Mouse (Mus musculus) activated CD4-positive, CD25-positive, alpha-beta regulatory T cell, adult 4 months (primary cell): ENCODE data around the gene Prkd2. TPM values are rescaled to one million over a fixed set of nuclear protein-coding genes. Genes with fewer than 3 reads are reported as not detected.

ENCODE experiments used
- ATAC-seq: one replicate; pipeline ENCODE4 v1.8.0; 2017
- polyA plus RNA-seq, 2 experiments: library from polyadenylated mRNA; unstranded; fragments of 100-300 nt; shearing (Covaris generic); gene quantifications; one replicate each; pipeline ENCODE4 v1.2.1; 2017

Gene Prkd2
- polyA plus RNA-seq = 10 to 100 TPM; 45.7 to 47.6 TPM

- peak; percentile 33 for ATAC-seq
Observed at GRCm38 (mm10) chr7:16842645-16843063, at the start of gene Prkd2. Prkd2 (plus strand) TSS chr7:16842902.

GRCm38 (mm10) chr7:16793010-16793725 is 49.5 kb upstream of the Prkd2 start:
- no peak for ATAC-seq

GRCm38 (mm10) chr7:16794886-16795285 is 47.8 kb upstream of the Prkd2 start:
- ATAC-seq = no peak

- peak; percentile 59 for ATAC-seq
Observed at GRCm38 (mm10) chr7:16804409-16805028, 38.2 kb upstream of the Prkd2 start.

- ATAC-seq = no peak
Observed at GRCm38 (mm10) chr7:16807936-16808335, 34.8 kb upstream of the Prkd2 start.

- ATAC-seq = no peak
Observed at GRCm38 (mm10) chr7:16808647-16809046, 34.1 kb upstream of the Prkd2 start.

GRCm38 (mm10) chr7:16809739-16810138 is 33.0 kb upstream of the Prkd2 start:
- ATAC-seq = no peak

GRCm38 (mm10) chr7:16810399-16810919 is 32.2 kb upstream of the Prkd2 start:
- ATAC-seq = no peak

- ATAC-seq = no peak
Observed at GRCm38 (mm10) chr7:16810920-16811648, 31.6 kb upstream of the Prkd2 start.

GRCm38 (mm10) chr7:16811649-16812070 is 31.0 kb upstream of the Prkd2 start:
- no peak for ATAC-seq

- no peak for ATAC-seq
Observed at GRCm38 (mm10) chr7:16812505-16812904, 30.2 kb upstream of the Prkd2 start.

- peak; percentile 6 for ATAC-seq
Observed at GRCm38 (mm10) chr7:16815351-16815941, 27.3 kb upstream of the Prkd2 start, which contains the start of gene Strn4. Strn4 (plus strand) TSS chr7:16815889.

GRCm38 (mm10) chr7:16816078-16816474 is 26.6 kb upstream of the Prkd2 start:
- ATAC-seq = peak; percentile 57

- peak; percentile 38 for ATAC-seq
Observed at GRCm38 (mm10) chr7:16816475-16817122, 26.1 kb upstream of the Prkd2 start, which contains the start of gene Fkrp. Fkrp (minus strand) TSS chr7:16816732.

GRCm38 (mm10) chr7:16817693-16818092 is 25.0 kb upstream of the Prkd2 start:
- ATAC-seq = no peak

GRCm38 (mm10) chr7:16819794-16820193 is 22.9 kb upstream of the Prkd2 start:
- no peak for ATAC-seq

- ATAC-seq = no peak
Observed at GRCm38 (mm10) chr7:16820271-16820763, 22.4 kb upstream of the Prkd2 start.

GRCm38 (mm10) chr7:16821091-16821490 is 21.6 kb upstream of the Prkd2 start:
- no peak for ATAC-seq

GRCm38 (mm10) chr7:16821669-16822101 is 21.0 kb upstream of the Prkd2 start:
- no peak for ATAC-seq

- ATAC-seq = no peak
Observed at GRCm38 (mm10) chr7:16823734-16824133, 19.0 kb upstream of the Prkd2 start.

- peak; percentile 89 for ATAC-seq
Observed at GRCm38 (mm10) chr7:16825785-16826184, 16.9 kb upstream of the Prkd2 start.

GRCm38 (mm10) chr7:16826571-16826970 is 16.1 kb upstream of the Prkd2 start:
- ATAC-seq = no peak
